Mouse (Mus musculus): ENCODE measurements around the gene Cstf3.
"Not testable (repeated sequence)": the region's sequence is repeated elsewhere in the genome, so short reads cannot be mapped to it uniquely, and the experiment has no call there.

Gene Cstf3

GRCm38 (mm10) chr2:104590068-104590828 lies at the start of gene Cstf3:
Gene Cstf3 (plus strand): TSS chr2:104590523.
- peak; percentile 100 for DNase-seq

DNA sequence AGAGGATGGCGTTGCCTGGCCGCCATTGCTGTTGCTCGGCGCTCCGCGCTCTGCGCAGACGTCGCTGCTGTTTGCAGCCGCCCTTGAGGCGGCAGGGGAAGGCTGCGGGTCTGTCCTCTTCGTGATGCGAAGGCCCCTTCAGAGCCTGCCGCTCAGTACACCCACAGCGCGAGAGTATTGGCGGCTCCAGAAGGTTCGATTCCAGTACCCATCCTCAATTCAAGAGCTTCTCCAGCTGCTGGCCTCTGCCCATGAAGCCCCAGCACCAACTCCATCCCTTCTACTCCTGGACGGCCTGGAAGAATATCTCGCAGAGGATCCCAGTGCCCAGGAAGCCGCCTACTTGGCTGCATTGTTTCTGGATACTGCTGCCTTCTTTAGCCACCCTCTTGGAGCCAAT lies 33.6 kb upstream of the Cstf3 start:
- not testable (repeated sequence) for DNase-seq

- no peak for DNase-seq
These were observed 32.6 kb upstream of the Cstf3 start for GRCm38 (mm10) chr2:104557722-104558121.

- no peak for DNase-seq
These were observed 32.0 kb upstream of the Cstf3 start for GRCm38 (mm10) chr2:104558326-104558725.

- no peak for DNase-seq
These were observed 31.4 kb upstream of the Cstf3 start for GRCm38 (mm10) chr2:104558938-104559337.

DNA sequence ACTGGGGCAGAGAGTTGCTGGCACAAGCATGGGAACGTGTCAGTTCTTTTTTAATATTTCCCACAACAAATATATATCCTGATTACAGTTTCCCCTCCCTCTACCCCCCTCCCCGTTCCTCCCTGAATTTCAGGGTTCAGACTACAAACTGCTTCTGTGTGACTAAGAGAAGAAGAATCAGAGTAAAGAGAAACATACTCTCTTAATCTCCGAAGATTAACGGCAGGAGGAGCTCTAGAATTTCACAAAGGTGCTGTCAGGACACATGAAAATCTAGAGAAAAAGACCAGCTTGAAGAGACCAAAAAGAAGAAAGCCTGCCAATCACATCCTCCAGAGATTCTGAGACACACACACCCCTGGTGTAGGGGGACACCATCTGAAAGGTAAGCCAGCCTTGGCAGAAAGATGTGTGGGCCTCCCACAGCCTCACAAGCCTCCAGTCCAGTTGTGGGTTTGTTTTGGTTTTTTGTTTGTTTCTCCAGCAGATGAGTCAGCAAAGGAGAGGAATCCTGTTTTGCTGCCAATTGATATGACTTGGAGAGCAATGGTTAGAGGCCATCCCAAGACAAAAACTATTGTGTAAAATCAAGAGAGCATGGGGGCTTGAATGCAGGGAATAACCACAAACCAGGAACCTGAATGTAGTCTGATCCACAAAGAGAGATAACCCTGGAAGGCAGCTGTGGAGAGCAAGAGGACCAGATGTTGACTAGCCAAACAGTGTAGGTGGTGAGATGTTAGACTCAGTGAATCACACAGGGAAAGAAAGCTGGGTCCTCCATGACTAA lies 30.5 kb upstream of the Cstf3 start:
- DNase-seq, result no peak

- no peak for DNase-seq
These were observed 28.9 kb upstream of the Cstf3 start for GRCm38 (mm10) chr2:104561386-104561785.

DNA sequence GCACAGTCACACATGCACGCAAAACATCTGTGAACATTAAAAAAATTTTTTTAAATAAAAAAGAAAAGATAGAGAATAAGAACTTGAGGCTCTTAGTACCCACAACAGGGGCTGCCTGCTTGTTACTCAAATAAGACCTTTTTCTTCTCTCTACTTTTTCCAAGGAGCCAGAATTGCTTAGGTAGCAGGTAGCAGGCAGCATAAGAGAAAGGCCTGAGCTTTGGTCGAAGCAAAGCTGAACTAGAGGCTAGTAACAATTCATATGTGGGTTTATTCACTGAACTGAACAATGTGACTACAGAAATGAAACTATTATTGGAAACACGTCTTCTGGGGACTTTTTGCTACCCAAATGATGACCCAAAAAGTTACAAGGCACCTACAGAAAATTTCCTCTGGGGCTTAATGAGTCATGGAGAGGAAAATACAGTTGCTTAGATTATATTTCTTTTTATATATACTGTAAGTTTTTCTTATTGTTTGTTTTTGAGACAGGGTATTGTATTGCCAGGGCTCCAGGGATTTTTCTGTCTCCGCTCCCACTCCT lies 28.3 kb upstream of the Cstf3 start:
- no peak for DNase-seq

DNA sequence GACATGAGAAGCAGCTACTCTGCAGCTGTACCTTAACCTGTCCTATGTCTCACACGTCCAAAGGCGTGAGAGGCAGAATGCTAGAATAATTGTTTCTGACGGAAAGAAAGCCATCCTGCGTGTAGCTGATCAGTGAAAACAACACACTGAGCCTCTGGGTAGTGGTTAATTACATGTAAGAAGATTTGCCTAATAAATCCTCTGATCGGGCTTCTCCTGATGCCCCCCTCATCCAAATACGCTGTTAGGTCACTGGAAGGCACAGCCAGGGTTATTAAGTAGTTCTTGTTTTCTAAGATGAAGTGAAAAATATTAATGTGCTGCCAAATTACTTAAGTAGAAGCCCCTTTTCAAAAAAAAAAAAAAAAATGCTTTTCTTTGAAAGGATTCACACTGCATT lies 18.3 kb upstream of the Cstf3 start:
- DNase-seq, result no peak

DNA sequence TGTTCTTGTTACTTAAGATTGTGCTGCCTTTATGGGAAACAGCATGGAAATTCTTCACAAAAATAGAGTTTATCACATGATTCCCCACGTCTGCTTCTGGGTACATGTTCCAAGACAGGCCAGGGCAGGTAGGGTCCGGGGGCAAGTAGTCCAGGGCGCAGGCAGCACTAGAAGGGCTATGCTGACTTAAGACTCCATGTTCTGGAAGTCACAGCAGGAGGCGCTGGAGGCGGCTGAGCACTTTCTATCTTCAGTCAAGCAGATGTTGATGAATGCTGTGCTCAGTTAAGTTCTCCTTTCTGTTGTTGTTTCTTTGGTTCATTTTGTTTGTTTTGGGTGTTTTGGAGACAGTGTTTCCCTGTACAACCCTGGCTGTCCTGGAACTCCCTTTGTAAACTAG lies 14.1 kb upstream of the Cstf3 start:
- no peak for DNase-seq

DNA sequence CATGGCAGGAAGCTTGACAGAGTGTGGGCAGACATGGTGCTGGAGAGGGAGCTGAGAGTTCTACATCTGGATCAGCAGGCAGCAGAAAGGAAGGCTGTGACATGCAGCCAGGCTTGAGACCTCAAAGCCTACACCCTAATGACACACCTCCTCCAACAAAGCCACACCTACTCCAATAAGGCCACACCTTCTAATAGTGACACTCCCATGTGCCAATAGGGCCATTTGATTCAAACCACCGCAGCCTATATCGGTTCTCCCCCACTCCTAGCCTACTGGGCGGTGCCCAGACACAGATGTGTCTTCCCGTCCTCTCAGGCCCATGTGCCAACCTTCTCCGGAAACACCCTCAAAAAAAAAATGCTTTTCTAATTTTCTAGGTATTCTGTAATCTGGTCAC lies 12.3 kb upstream of the Cstf3 start:
- DNase-seq, result no peak

- DNase-seq, result no peak
These were observed 11.3 kb upstream of the Cstf3 start for GRCm38 (mm10) chr2:104578836-104579604.

- DNase-seq, result no peak
These were observed 10.4 kb upstream of the Cstf3 start for GRCm38 (mm10) chr2:104579784-104580446.

- no peak for DNase-seq
These were observed 8.9 kb upstream of the Cstf3 start for GRCm38 (mm10) chr2:104581281-104581879.

DNA sequence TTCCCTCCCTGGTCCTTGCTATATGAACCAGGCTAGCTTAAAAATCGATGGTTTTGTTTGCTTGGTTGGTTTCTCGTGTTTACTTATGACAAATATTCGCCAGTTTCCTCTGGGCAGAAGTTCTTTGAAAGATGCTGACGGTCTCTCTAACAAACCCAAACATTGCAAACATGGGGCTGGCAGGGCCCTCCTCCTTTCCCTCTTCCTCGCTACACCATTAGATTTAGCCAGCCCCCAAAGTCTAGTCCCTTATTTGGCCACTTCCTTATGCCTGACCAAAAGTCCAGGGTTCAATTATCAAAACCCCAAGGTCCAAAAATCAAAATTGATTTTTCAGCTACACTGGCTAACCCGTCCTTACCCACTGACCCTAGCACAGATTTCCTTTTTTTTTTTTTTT lies 7.3 kb upstream of the Cstf3 start:
- no peak for DNase-seq

GRCm38 (mm10) chr2:104584226-104584625 lies 6.1 kb upstream of the Cstf3 start:
- no peak for DNase-seq

- no peak for DNase-seq
These were observed 4.7 kb upstream of the Cstf3 start for GRCm38 (mm10) chr2:104585645-104586044.

GRCm38 (mm10) chr2:104588552-104588951 lies 1.8 kb upstream of the Cstf3 start:
- DNase-seq, result no peak

GRCm38 (mm10) chr2:104590829-104591117 lies 450 bp downstream of the Cstf3 start:
- DNase-seq, result no peak

DNA sequence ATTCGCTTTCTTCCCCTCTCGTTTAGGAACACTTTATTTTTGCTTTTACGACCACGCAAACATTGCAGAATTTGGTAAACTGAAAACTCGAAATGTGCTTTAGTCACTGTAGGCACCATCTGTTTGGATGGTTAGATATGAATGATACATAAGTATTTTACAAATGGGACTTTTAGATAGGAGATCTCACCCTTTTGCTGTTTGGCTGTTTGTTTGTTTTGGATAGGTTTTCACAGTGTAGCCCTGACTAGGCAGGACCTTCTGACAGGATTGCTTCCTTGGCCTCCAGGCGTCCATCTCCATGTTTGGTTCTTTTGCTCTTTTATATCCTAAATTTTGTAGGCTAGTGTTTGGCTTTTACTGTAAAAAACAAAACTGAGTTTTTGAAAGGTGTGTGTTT lies 818 bp downstream of the Cstf3 start:
- DNase-seq, result no peak

GRCm38 (mm10) chr2:104595063-104595462 lies 4.7 kb downstream of the Cstf3 start:
- no peak for DNase-seq

DNA sequence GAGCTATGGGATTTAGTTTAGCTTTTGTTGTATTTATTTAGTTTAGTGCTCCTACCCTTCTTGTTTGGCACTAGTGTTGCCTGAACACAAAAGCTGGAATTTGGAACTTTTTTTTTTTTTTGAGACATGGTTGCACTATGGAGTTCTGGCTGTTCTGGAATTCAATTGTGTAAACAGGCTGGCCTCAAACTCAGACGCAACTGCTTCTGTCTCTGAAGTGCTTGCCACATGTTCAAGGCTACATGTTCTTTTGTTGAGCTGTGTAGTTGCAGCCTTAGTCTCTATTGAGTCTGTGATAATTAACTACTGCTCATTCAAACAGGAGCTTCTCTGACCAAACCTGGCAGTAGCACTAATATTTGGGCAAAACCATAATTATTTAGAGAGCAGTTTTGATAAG lies 13.1 kb downstream of the Cstf3 start:
- no peak for DNase-seq
